Mouse (Mus musculus) cerebral cortex, adult 2 months (tissue): ENCODE measurements around the gene Cnksr3.

Source experiments
- WGBS: fragments of 180-500 bp; shearing (Covaris S2); methylation state at CpG from one replicate; pipeline ENCODE4 v1.1.7; 2018; 5-methylcytosine and 5-hydroxymethylcytosine counted together

Gene Cnksr3

DNA sequence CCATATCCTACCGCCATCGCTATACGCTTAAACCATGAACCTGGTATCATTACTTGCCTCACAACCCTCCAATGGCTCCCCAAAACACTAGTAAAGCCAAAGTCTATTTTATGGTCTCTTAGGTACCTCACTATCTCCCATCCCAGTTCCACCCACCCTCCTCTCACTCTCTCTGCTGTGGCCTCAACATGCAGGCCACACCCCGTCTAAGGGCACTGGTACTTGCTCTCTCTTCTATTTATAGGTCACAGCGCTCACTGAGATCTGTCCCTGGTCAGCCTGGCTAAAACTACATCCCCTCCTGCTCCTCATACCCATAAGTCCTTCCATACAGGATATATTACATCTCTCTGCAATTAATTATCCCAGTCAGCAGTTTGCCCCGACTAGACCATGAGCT lies 16.1 kb downstream of the Cnksr3 start:
- 89% methylated on average over 6 of the region's 6 CpGs for WGBS

DNA sequence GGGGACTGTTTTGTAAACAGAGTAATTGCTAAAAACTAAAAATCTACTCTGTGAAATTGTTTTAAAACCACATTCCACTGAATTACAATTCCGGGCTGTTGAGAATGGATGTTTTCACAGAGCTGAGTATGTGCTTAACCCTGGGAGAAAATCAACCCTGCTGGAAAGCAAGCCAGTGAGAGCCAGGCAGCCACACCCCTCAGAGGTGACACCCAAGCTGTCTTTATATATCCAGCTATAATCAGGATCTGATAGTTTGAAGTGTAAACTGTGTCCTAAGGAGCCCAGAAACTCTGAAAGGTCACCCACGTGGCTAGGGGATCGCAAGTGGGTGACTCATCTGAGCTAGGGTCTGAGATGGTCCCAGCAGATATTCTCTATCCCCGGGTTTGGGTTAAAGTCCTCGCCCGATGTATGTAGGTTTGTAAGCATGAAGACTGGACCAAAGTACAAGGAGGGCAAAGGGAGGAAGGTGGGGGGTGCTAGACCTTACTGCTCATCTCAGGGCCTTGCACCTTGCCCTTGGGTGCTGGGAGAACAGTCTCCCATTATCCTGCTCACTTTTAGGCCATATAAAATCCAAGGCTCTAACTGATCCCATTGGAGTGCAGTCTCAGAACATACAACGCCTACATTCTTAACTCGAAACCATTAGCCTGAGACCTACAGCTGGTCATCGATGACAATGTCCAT lies 20.2 kb downstream of the Cnksr3 start:
- WGBS, result 92% methylated on average over 9 of the region's 9 CpGs

DNA sequence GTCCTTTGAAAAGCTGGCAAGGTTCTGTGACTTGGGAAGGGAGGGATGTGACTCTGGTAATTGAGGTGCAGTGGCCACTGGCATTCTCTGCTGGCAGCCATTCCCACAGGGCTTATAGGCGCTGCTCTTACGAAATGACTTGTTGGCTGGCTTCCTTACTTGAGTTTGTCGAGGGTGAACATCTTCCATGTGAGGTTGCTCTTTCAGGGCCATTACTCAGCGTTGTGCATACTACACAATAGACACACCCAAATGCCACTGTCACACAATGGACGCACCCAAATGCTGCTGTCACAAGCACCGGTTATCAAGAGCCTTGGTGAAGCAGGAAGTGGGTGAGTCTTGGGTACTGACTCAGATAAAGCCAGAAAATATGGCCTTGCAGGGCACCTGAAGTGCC lies 22.8 kb downstream of the Cnksr3 start:
- WGBS, result 80% methylated on average over 6 of the region's 6 CpGs

DNA sequence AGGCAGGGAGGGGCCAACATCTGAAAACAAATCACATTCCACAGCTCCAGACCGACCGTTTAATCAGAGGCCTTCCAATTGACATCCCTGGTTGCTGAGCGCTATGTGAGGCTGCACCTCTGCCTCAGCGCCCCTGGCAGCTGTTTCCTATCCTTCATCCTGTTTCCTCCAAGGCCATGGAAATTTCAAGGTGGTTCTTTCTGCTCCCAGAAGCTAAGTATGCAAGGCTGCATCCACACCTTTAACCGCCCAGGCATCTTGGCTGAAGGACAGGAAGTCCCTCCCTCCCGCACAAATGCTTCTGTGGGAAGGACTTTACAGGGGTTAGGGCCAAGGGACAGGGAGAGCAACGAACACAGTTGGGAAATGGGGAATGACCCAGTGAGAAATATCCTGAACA lies 24.2 kb downstream of the Cnksr3 start:
- 73% methylated on average over 7 of the region's 7 CpGs for WGBS

DNA sequence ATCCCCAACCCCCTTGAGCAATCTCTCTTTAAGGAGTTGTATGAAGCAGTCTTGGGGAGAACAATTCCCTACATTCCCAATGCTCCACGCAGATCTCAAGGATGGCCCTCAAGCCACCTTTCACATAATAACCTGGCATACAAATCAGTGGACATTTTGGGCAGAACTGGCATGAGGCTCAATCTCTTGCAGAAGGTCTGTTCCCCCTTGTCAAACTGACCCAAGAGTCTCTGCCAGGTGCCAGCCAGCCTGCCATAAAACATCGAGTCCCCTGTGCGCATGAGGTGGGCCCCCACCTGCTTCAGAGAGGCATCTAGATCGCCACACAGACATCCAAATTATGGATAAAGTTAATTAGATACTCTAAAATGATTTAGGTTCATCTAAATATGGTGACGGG lies 25.0 kb downstream of the Cnksr3 start:
- 95% methylated on average over 5 of the region's 5 CpGs for WGBS

DNA sequence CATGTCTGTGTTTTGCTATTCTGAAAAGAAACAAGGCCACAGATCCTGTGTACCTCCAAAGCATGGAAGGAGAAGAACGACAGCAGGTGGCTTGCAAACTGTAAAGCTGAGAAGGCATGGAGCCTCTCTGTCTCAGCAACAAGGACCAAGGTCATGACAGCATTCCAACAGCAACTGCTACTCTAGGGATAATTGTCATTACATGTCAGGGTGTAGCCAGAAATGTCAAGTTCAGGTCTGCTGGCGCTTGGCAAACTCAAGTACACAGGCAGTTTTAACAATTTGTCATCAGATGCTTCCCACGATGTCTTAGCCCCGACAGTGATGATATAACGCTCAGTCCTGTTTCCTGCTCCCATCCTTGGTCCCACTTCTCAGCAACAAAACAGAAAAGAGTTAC lies 26.0 kb downstream of the Cnksr3 start:
- 90% methylated on average over 5 of the region's 5 CpGs for WGBS

DNA sequence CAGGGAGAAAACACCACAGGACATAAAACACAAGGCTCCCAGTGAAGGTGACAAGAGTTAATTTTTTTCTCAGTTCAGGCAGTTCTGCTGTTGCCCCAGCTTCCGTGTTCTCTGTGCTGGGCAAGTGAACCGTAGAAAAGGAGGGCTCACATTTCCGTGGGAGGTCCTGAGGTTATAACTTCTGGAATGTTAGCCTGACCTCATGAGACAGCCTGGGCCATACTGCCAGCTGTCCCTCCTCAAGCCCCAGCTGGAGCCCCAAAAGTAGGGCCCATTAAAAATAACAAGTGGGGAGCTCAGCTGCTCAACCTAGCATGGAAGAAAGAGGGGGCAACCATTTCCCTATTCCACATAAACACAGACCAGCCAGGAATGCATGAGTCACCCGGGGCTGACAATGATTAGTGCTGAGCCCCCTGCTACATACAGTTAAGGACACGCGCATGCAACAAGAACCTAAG lies 28.8 kb downstream of the Cnksr3 start:
- 60% methylated on average over 6 of the region's 6 CpGs for WGBS

DNA sequence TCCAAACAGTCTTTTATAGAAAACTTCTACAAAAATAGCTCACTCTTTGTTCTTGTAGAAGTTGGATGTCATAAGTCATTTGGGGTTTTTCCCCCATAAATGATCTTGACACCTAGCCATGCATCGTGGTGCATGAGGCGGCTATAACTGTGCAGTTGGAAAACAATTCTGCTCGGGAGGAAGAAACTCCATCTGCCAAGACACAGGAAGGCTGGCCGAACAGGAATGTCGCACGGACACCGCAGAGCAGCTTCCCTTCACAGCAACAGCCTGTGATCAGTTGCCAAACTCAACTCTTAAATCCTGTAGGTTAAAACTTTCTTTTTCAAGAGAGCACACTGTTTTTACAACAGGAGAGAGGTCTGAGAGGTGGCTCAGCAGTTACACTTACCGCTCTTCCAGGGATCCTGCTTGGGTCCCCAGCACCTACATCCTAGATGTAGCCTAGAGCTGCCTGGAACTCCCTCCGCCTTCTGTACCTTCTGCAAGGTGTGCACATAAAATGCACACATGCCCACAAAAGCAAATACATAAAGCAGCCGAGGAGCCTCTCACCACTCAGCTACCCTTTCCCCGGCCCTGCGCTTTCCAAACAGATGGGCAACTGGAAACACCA lies 29.4 kb downstream of the Cnksr3 start:
- WGBS, result 57% methylated on average over 12 of the region's 12 CpGs

DNA sequence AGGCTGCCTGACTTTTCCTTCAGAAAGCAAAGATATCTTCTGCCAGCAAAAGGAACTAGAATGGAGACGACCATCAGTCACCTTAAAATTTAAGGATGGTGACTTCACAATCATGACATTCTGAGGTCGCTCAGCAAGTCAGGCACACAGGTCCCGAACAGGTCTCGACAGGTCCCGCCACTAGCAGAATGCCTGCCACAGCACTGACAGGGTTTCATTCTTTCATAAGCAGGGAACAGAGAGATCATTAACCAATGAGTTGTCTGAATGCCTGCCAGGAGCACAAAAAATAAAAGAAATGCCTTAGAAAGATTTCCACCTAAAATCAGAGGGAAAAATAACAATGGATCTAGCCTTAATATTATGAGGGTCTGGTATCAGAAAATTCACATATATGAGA lies 31.7 kb downstream of the Cnksr3 start:
- 85% methylated on average over 5 of the region's 5 CpGs for WGBS

DNA sequence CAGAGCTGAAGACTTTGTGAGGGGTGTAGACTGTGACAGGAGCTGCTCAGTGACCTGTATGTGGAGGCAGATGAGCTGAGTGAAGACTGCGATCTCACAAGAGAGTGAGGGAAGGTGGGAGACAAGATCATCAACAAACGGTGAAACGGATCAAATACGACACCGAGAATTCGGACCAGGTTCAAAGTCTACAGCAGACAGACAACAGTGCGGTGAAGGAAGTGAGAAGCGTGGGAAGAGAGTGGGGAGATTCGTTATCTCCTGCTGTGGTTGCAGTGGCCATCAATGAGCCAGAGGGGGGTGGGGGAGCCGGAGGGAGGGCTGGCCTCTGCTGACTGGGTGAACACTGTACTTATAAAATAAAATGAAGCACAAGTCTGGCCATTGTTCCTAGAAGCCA lies 33.5 kb downstream of the Cnksr3 start:
- WGBS, result 75% methylated on average over 10 of the region's 10 CpGs

DNA sequence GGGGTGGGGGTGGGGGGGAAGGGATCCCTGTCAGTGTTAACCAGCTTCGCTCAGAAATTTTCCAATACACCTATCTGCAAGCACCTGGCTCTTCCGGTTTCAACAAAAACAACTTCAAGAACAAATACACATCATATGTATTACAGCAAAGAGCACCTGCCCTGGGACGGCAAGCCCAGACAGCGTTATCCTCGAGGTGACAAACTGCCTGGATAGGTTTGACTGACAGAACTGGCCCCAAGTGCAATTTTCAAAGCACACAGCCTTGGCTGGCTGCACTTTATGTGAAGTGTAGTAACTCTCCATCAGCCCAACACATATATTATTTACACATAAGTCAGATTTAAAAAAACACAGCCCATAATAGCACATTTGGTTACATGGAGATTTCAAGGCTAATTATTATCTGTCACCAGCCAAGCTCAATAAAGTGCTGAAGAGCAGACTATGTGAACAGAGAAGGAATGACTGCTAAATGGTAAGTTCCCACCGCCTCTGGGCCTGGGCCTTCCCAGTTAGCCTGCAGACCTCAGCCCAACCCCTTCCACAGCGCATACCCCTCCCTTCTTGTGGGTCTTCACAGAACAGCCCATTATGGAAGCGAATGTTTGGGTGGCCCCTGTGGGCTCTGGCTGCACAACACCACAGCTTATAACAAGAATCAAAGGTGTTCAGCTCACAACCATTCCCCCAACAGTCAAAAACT lies 35.7 kb downstream of the Cnksr3 start:
- 89% methylated on average over 8 of the region's 8 CpGs for WGBS

DNA sequence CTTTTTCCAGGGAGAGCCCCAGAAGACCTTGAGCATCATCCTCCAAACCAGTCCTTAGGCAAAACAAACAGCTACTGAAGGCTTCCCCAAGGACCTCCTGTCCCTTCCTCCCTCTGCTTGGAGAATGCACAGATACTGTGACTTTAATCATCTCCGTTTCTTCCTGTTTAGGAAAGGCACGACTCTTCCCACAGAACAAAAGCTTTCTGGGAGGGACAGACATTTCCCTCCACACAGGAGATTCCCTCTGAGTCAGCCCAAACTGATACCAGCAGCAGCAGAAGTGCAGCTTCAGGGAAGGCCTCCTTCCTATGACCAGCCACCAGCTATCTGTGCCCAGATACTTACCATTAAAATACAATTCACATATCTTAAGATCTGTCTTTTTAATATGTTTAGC lies 37.6 kb downstream of the Cnksr3 start:
- WGBS, result 41% methylated on average over 2 of the region's 2 CpGs

DNA sequence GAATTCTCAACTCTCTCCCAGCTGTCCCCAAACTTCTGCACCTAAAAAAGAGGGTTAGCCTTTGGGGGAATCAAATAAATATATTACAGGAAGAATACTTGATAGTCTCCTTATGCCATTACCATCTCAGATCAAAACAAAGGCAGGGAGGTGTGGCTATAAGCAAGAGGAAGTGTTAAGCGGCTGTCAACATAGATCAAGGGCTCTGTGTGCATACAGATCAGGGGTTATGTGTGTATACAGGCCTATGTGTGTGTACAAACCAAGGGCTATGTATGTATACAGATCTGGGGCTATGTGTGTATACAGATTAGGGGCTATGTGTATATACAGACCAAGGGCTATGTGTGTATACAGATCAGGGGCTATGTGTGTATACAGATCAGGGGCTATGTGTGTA lies 38.9 kb downstream of the Cnksr3 start:
- WGBS, result 75% methylated on average over 1 of the region's 1 CpGs

DNA sequence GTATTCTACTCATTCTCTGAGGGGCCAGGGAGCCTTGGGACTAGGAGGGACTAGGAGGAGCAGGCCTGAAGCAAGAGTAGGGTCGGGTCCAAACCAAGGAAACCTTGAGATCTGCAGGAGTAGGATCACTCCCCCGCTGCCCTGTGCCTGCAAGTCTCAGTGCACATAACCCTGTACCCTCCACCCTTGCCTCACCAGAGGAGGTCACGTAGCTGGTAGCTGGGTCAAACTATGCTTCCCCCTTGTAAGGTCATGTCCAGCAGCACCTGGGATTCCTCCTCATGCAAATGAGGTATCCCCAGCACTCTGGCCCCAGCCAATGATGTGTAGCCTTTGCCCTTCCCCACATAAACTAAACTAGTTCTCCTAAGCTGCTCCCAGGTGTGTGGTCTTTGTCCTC lies 41.6 kb downstream of the Cnksr3 start:
- 98% methylated on average over 3 of the region's 3 CpGs for WGBS

DNA sequence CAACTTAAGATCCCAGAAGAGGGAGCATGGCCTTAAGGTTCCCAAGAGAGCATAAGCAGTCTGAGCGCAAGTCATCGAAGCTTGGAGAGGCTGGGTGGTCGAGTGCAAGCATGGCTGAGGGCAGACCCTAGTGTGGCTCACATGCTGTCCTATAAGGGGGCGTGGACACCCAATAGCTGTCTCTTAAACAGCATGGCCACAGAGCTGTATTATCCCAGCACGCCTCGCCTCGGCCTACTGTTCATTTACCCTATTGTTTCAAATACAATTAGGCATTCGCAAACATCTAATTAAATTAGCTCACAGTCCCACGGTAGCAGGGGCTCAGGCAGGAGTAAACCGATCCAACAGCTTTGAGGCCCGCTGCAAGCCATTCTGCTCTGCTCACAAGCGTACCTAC lies 49.0 kb downstream of the Cnksr3 start:
- WGBS, result 79% methylated on average over 12 of the region's 12 CpGs

DNA sequence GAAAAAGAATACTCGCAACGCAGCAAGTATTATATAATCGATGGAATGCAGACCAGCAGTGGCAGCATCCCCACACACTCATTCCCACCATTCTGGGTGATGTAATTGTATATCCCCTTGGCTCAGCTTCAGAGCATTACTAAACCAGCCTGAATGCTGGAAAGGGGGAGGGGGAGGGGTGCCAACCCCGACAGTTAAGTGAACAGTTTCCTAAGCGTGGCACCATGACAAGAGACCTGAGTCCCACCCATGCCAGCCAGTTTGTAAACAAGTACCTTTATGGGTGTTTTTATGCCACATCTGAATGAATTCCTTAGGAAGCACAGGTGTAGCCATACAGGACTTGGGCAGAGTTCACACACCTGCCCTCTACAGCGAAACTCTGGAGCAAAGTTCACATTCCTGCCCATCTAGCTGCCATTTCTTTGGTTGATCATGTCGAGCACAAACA lies 53.0 kb downstream of the Cnksr3 start:
- WGBS, result 22% methylated on average over 7 of the region's 7 CpGs

DNA sequence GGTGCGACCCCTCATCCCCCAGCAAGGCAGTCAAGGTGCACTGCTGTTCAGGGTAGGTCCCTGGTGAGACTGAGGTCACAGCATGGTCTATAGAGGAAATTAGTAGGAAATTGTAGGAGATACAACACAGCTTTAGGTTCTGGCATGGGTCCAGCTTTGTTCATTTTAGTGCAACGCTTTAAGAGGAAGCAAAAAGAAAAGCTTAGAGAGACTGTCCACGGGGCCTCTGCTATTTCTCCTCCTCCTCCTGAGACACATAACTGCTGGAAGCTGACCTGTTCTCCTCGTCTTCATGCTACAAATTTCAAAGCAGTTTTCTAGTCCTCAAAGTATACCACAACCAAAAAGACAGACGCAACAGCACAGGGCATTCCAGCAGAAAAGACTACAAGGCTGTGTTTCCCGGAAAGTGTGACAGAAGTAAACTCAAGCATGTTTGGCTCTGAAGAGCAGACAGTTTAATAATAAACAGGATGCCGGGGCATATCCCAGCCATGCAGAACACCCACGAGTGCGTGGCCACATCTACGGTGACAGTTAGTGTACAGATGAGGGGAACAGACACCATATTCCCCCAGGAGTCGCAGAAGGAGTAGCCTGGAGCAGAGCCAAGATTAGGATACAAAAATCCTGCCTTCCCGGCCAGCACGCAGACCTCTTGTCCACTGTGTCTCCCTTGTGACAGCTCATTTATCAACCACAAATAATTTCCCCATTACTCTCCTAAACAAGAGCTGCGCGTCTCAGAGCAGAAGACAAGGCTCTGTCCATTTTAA lies 53.6 kb downstream of the Cnksr3 start:
- 15% methylated on average over 15 of the region's 15 CpGs for WGBS

DNA sequence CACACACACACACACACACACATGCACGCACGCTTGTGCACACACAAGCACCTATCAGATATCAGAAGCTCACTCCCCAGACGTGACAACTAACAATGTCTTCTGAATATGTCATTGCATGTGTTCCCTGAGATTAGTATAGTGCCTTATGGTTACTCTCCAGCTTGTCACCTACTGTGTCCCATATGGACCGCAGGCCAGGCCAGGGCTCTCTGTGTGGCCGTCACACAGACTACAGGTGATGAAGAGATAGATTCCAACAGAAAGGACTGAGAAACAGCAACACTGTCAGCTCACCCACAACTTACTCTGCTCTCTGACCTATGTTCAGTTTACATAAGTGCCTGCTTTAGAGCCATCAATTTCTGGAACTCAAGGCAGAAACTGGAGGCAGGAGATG lies 57.2 kb downstream of the Cnksr3 start:
- 96% methylated on average over 5 of the region's 5 CpGs for WGBS

DNA sequence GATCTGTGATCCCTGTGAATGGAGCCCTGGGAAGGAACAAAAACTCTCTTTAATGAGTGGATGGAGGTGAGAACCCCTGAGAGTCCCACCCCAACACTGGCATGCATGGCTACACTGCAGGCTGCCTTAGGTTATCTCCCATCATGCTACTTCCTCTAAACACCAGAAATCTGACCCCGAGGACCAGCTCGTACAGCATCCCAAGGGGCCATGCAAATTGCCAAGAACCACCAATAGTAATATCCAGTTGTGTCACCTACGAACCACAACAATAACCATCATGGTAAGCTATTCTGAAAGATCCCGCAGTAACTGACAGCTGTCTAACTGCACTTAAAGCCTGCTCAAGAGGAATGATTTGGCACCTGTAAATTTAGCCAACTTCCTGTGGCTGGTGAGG lies 59.1 kb downstream of the Cnksr3 start:
- 83% methylated on average over 4 of the region's 4 CpGs for WGBS

DNA sequence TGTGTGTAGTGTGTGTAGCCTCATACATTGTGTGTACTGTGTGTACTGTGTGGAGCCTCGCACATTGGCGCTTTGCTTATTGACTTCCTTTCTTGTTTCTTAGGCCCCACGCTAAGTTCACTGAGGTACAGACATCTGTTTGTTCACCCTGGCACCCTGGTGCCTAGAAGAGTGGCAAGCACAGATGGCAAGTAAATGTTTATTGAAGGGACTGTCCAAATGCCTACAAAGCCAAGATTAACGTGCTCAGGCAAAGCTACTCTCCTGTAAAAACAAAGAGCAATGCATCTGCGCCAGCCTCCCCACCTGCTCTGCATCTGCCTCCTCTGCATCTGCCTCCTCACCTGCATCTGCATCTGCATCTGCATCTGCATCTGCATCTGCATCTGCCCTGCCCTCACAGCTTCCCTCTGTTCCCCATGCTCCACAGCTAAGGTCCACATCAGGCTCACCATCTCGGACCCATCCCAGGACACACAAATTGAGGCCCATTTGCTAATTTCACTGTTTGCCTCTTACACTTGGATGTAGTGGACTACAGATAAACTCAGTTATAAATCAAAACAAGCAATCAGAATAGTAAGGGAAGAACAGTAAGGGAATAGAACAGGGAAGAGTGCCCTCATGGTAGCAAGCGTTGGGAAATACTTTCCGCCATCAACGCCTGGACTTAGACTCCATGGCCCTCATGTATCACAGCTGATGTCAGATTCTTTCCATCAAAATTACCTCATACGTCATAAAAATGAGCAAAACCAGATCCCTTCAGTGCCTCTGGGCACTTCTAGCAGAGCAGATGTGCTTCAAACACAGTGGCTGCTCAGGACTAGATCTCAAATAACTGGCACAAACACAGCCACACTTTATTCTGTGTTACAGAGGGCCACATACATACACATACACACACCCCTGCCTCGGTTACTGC lies 62.1 kb downstream of the Cnksr3 start:
- 87% methylated on average over 11 of the region's 11 CpGs for WGBS

DNA sequence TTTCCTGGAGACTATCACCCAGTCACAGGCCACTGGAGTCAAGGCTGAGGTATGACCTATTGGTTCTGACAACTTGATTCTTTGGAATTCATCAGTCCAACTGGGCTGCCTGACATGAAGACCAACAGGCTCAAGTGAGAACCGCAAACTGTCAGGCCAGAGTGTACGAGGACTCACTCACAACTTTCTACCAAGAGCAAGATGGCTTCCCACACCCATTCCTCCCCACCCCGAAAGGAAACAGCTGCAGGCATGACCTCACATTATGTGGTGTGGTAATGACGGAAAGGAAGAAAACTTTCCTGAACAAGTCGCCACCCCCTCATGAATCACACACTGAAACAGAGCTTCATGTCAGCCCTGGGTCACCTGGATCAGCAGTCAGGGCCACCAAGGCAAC lies 66.4 kb downstream of the Cnksr3 start:
- WGBS, result 83% methylated on average over 5 of the region's 5 CpGs
